In the genomic region with DNA sequence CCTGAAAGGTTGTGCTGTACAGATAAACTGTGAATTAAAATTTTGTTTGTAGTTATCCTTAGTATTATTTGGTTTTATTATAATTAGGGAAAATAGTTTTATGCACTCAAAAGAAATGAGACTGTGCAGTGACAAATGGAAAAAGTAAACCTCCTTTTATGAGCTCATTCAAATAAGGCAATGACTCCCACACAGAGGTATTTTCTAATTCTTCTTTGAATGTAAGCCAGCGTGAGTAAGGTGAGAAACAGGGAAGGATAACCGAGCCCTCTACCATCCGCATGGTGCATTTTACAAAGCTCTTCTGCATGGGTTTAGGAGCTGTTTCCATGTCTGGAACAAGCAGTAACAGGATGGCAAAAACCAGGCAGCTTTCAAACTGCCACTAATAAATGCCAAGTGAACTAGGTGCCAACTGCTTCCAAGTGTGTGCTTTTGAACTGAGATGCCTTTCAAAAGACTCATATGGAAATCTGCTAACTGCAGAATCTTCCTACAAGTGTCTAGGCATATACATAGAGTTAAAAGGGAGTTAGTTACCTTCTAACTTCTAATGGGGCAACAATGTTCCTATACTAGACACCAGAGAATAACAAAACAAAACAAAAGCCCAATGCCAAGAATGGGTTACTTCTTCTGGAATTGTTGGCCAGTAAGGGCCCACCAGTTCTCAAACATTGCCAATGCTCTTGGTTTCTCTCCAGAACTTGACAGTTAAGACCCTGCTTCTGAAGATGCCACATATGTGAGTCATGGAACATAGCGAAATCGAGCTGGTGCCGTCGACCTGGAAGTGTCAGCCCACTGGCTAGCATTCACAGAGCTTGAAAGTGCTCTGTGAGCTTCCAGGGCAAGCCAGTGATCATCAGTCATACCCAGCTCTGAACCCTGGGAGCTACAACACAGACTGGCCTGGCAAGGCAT, we compare ENCODE assay signal across 17 mouse cellular contexts.
DNase-seq lines count a peak whose midpoint lies in the region; ATAC-seq lines count a peak whose summit lies in the region.
"Had no signal": no experiment of that assay in that cellular context is flagged by ENCODE, and none has a peak within 500 bp of the region (broad histone marks: within the 10 kb centered on the region; RNA-seq: fewer than 3 reads in every experiment).

No protein-coding gene starts in this region.

- peak; percentile 42 for DNase-seq in forebrain, embryonic 14.5 days (ENCODE audit: low spot score)
- peak; percentile 37 for DNase-seq in layer of hippocampus, adult 11-12 months (ENCODE audit: low spot score)
- DNase-seq in layer of hippocampus, postnatal 25 days (ENCODE audit: extremely low spot score in 1 of 2, low spot score in 1 of 2) = no peak
- DNase-seq in Muller cell, postnatal 12 days (ENCODE audit: inconsistent ontology term) = peak; percentile 84
- DNase-seq in fibroblast of lung, adult 2 months (ENCODE audit: low read depth) = peak; percentile 43
- no peak for DNase-seq in thymus, postnatal 0 days (ENCODE audit: low spot score)
- DNase-seq: B cell, adult 2 months; gastrocnemius, postnatal 14 days; kidney, adult 9 months; kidney, postnatal 36 days; liver, embryonic 13.5 days; midbrain, embryonic 14.5 days had no signal

- ATAC-seq in forebrain, embryonic 14.5 days = no peak
- ATAC-seq in forebrain, embryonic 13.5 days = no peak
- no peak for ATAC-seq in intestine, embryonic 15.5 days

- no peak overlapping the region; the same call in 1 of the 2 replicates for H3K27ac ChIP-seq in forebrain, embryonic 14.5 days (ENCODE audit: low read depth, low read length)
- H3K27ac ChIP-seq in forebrain, embryonic 13.5 days = no peak overlapping the region
- H3K27ac ChIP-seq in intestine, embryonic 15.5 days = no peak overlapping the region
- H3K27ac ChIP-seq: embryonic facial prominence, embryonic 13.5 days; heart, embryonic 13.5 days; liver, embryonic 13.5 days; lung, embryonic 15.5 days had no signal

- no peak overlapping the region for H3K4me2 ChIP-seq in forebrain, embryonic 14.5 days (ENCODE audit: low read length)
- H3K4me2 ChIP-seq in forebrain, embryonic 13.5 days = no peak overlapping the region
- H3K4me2 ChIP-seq in intestine, embryonic 15.5 days (replicated peaks) = no peak overlapping the region
- H3K4me2 ChIP-seq: embryonic facial prominence, embryonic 13.5 days; heart, embryonic 13.5 days; liver, embryonic 13.5 days; lung, embryonic 15.5 days had no signal

- H3K27me3 ChIP-seq in forebrain, embryonic 14.5 days (replicated peaks; ENCODE audit: control insufficient read depth, insufficient read depth, low read length) = no peaks in the 10 kb centered on the region
- H3K27me3 ChIP-seq in forebrain, embryonic 13.5 days = no peaks in the 10 kb centered on the region
- H3K27me3 ChIP-seq in intestine, embryonic 15.5 days (replicated peaks) = no peaks in the 10 kb centered on the region
- H3K27me3 ChIP-seq: embryonic facial prominence, embryonic 13.5 days; heart, embryonic 13.5 days; liver, embryonic 13.5 days; lung, embryonic 15.5 days had no signal

- no peaks in the 10 kb centered on the region for H3K4me1 ChIP-seq in forebrain, embryonic 14.5 days (ENCODE audit: control insufficient read depth, insufficient read depth, low read length)
- H3K4me1 ChIP-seq in forebrain, embryonic 13.5 days = 0 out of 2 replicates have a peak, but pooled peaks cover 4% of the 10 kb centered on the region
- H3K4me1 ChIP-seq in intestine, embryonic 15.5 days (replicated peaks) = no peaks in the 10 kb centered on the region

- H3K4me3 ChIP-seq in forebrain, embryonic 14.5 days (ENCODE audit: low read depth, low read length) = no peak overlapping the region
- H3K4me3 ChIP-seq in forebrain, embryonic 13.5 days = no peak overlapping the region
- no peak overlapping the region for H3K4me3 ChIP-seq in intestine, embryonic 15.5 days (replicated peaks)
- H3K4me3 ChIP-seq: embryonic facial prominence, embryonic 13.5 days; heart, embryonic 13.5 days; liver, embryonic 13.5 days; lung, embryonic 15.5 days had no signal

- no peaks in the 10 kb centered on the region; the same call in 1 of the 2 replicates for H3K36me3 ChIP-seq in forebrain, embryonic 14.5 days (ENCODE audit: control insufficient read depth, insufficient read depth, low read length)
- H3K36me3 ChIP-seq in forebrain, embryonic 13.5 days (ENCODE audit: poor library complexity, severe bottlenecking) = 0 out of 2 replicates have a peak, but pooled peaks cover 3% of the 10 kb centered on the region
- H3K36me3 ChIP-seq in intestine, embryonic 15.5 days = no peaks in the 10 kb centered on the region; the same call in 1 of the 2 replicates
- H3K36me3 ChIP-seq: lung, embryonic 15.5 days had no signal

- H3K9ac ChIP-seq in forebrain, embryonic 14.5 days (ENCODE audit: low read length) = no peak overlapping the region
- H3K9ac ChIP-seq in forebrain, embryonic 13.5 days = no peak overlapping the region
- no peak overlapping the region for H3K9ac ChIP-seq in intestine, embryonic 15.5 days
- H3K9ac ChIP-seq: embryonic facial prominence, embryonic 13.5 days; heart, embryonic 13.5 days; liver, embryonic 13.5 days; lung, embryonic 15.5 days had no signal

- no peaks in the 10 kb centered on the region for H3K9me3 ChIP-seq in forebrain, embryonic 14.5 days (replicated peaks; ENCODE audit: control insufficient read depth, low read length)
- no peaks in the 10 kb centered on the region for H3K9me3 ChIP-seq in forebrain, embryonic 13.5 days (replicated peaks)
- no peaks in the 10 kb centered on the region for H3K9me3 ChIP-seq in intestine, embryonic 15.5 days
- H3K9me3 ChIP-seq: embryonic facial prominence, embryonic 13.5 days; heart, embryonic 13.5 days; liver, embryonic 13.5 days; lung, embryonic 15.5 days had no signal

- 76% methylated on average over 7 of the region's 7 CpGs for WGBS in forebrain, embryonic 14.5 days
- 87% methylated on average over 7 of the region's 7 CpGs for WGBS in forebrain, embryonic 13.5 days
- WGBS in intestine, embryonic 15.5 days = 88% methylated on average over 7 of the region's 7 CpGs

Comparison
In these comparisons a context has a peak if more than half of its experiments do, and no peak if none do; other contexts are left out.
1. DNase-seq: peak in forebrain, embryonic 14.5 days (single experiment), layer of hippocampus, adult 11-12 months (single experiment), Muller cell, postnatal 12 days (single experiment) and fibroblast of lung, adult 2 months (single experiment); none in layer of hippocampus, postnatal 25 days (0 of 2) and thymus, postnatal 0 days (single experiment).